Mouse (Mus musculus) CH12.LX (cell line): ENCODE measurements around the gene Boc. TPM values are rescaled to one million over a fixed set of nuclear protein-coding genes. Genes with fewer than 3 reads are reported as not detected.

Source experiments
- DNase-seq: peaks from one replicate; pipeline ENCODE4 v3.0.0-alpha.2; 2013; ENCODE audit errors: extremely low read depth
- H3K27ac ChIP-seq: 2 replicates; pipeline ENCODE4 v1.5.1; 2012; ENCODE audit warnings: low read depth, mild to moderate bottlenecking, control low read depth, moderate library complexity; ENCODE audit not compliant: insufficient read depth
- H3K27me3 ChIP-seq: replicated peaks from 2 replicates; pipeline ENCODE3; 2012; ENCODE audit warnings: inconsistent platforms
- H3K36me3 ChIP-seq, 2 experiments: replicated peaks in 1 of 2; 2 replicates each; pipeline versions ENCODE3 to v1.6.1; 2012; ENCODE audit warnings: inconsistent platforms in 1 of 2, low read length in 1 of 2, mild to moderate bottlenecking in 1 of 2, mixed read lengths in 1 of 2, moderate library complexity in 1 of 2; ENCODE audit not compliant: control insufficient read depth in 1 of 2, insufficient read depth in 1 of 2
- H3K4me1 ChIP-seq, 2 experiments: 2 replicates each; pipeline ENCODE4 v1.6.1; 2012; ENCODE audit warnings: inconsistent platforms in 1 of 2, moderate library complexity in 1 of 2; ENCODE audit not compliant: insufficient read depth in 2 of 2, control insufficient read depth in 1 of 2
- H3K4me2 ChIP-seq: 2 replicates; pipeline ENCODE4 v1.6.1; 2012; ENCODE audit warnings: low read depth, mild to moderate bottlenecking, control low read depth; ENCODE audit not compliant: poor library complexity, insufficient read depth, severe bottlenecking
- H3K4me3 ChIP-seq, 3 experiments: fragments of 150-350 bp in 1 of 3; sonication (generic) in 1 of 3; replicated peaks in 1 of 3; 2 replicates each; pipeline versions ENCODE3 to v1.5.1; 2011 to 2012; ENCODE audit warnings: low read depth in 2 of 3, low read length in 2 of 3, mild to moderate bottlenecking in 2 of 3, moderate library complexity in 2 of 3, control low read depth in 1 of 3, improper control_type of control experiment in 1 of 3, inconsistent platforms in 1 of 3, mixed read lengths in 1 of 3; ENCODE audit not compliant: poor library complexity in 1 of 3
- H3K79me2 ChIP-seq: replicated peaks from 2 replicates; pipeline ENCODE4 v1.6.1; 2012; ENCODE audit warnings: mild to moderate bottlenecking, moderate library complexity; ENCODE audit not compliant: control insufficient read depth, poor library complexity, insufficient read depth, severe bottlenecking; ENCODE audit errors: extremely low read depth
- H3K9ac ChIP-seq: 2 replicates; pipeline ENCODE4 v1.6.1; 2012; ENCODE audit warnings: low read depth, mild to moderate bottlenecking, control low read depth, moderate library complexity; ENCODE audit not compliant: insufficient read depth
- H3K9me3 ChIP-seq: replicated peaks from 2 replicates; pipeline ENCODE3; 2012; ENCODE audit warnings: low read length, inconsistent platforms, mixed read lengths
- CHD1 ChIP-seq: IDR thresholded peaks from 2 replicates; pipeline ENCODE4 v1.6.1; 2012; ENCODE audit warnings: low read depth, low read length, improper control_type of control experiment, inconsistent platforms
- CTCF ChIP-seq, 2 experiments: IDR thresholded peaks in 1 of 2; conservative IDR thresholded peaks in 1 of 2; 2 replicates each; pipeline ENCODE4 v1.5.1; 2011 to 2012; ENCODE audit warnings: low read depth in 2 of 2, low read length in 2 of 2, improper control_type of control experiment in 1 of 2, inconsistent platforms in 1 of 2, mild to moderate bottlenecking in 1 of 2, moderate library complexity in 1 of 2
- E2F4 ChIP-seq: IDR thresholded peaks from 2 replicates; pipeline ENCODE4 v1.6.1; 2011; ENCODE audit warnings: low read depth, low read length, improper control_type of control experiment; ENCODE audit not compliant: insufficient replicate concordance
- GABPA ChIP-seq: IDR thresholded peaks from 2 replicates; pipeline ENCODE4 v1.6.1; 2012; ENCODE audit warnings: low read depth, low read length, improper control_type of control experiment, inconsistent platforms; ENCODE audit not compliant: insufficient replicate concordance
- IRF4 ChIP-seq: IDR thresholded peaks from 2 replicates; pipeline ENCODE4 v1.6.1; 2014; ENCODE audit warnings: low read depth, mild to moderate bottlenecking, inconsistent platforms, low read length, improper control_type of control experiment
- JUND ChIP-seq: conservative IDR thresholded peaks from 2 replicates; pipeline ENCODE4 v1.6.1; 2011; ENCODE audit warnings: low read depth, low read length, improper control_type of control experiment
- MAX ChIP-seq: IDR thresholded peaks from 2 replicates; pipeline ENCODE4 v1.6.1; 2011; ENCODE audit warnings: low read length, improper control_type of control experiment
- MAZ ChIP-seq: IDR thresholded peaks from 2 replicates; pipeline ENCODE4 v1.6.1; 2012; ENCODE audit warnings: low read depth, mild to moderate bottlenecking, inconsistent platforms, low read length, improper control_type of control experiment, moderate library complexity
- MEF2A ChIP-seq: IDR thresholded peaks from 2 replicates; pipeline ENCODE4 v1.6.1; 2014; ENCODE audit warnings: low read depth, mild to moderate bottlenecking, inconsistent platforms, low read length, improper control_type of control experiment, borderline replicate concordance
- NELFE ChIP-seq: IDR thresholded peaks from 2 replicates; pipeline ENCODE4 v1.6.1; 2011; ENCODE audit warnings: low read depth, low read length, improper control_type of control experiment
- POLR2A ChIP-seq: IDR thresholded peaks from 2 replicates; pipeline ENCODE4 v1.6.1; 2011; ENCODE audit warnings: low read depth, mild to moderate bottlenecking, improper control_type of control experiment, low read length
- RAD21 ChIP-seq: IDR thresholded peaks from 2 replicates; pipeline ENCODE4 v1.6.1; 2011; ENCODE audit warnings: low read depth, mild to moderate bottlenecking, low read length, improper control_type of control experiment, moderate library complexity
- SMC3 ChIP-seq: IDR thresholded peaks from 2 replicates; pipeline ENCODE4 v1.6.1; 2011; ENCODE audit warnings: low read depth, low read length, improper control_type of control experiment
- USF1 ChIP-seq: IDR thresholded peaks from 2 replicates; pipeline ENCODE4 v1.6.1; 2014; ENCODE audit warnings: low read depth, mild to moderate bottlenecking, inconsistent platforms, low read length, improper control_type of control experiment
- USF2 ChIP-seq: conservative IDR thresholded peaks from 2 replicates; pipeline ENCODE4 v1.6.1; 2011; ENCODE audit warnings: low read depth, low read length, improper control_type of control experiment
- ZC3H11A ChIP-seq: IDR thresholded peaks from 2 replicates; pipeline ENCODE4 v1.6.1; 2012; ENCODE audit warnings: low read depth, mild to moderate bottlenecking, inconsistent platforms, low read length, improper control_type of control experiment
- ZKSCAN1 ChIP-seq: IDR thresholded peaks from 2 replicates; pipeline ENCODE4 v1.6.1; 2012; ENCODE audit warnings: low read depth, inconsistent platforms, low read length, improper control_type of control experiment, borderline replicate concordance
- ZMIZ1 ChIP-seq: IDR thresholded peaks from 2 replicates; pipeline ENCODE4 v1.6.1; 2012; ENCODE audit warnings: low read depth, mild to moderate bottlenecking, inconsistent platforms, low read length, improper control_type of control experiment
- ZNF384 ChIP-seq: IDR thresholded peaks from 2 replicates; pipeline ENCODE4 v1.6.1; 2012; ENCODE audit warnings: low read depth, low read length, improper control_type of control experiment, inconsistent platforms
- dilution Hi-C: fragments of 300-500 bp; cut with MboI; formaldehyde crosslinking; loops from 2 replicates; pipeline ENCODE4 v1.14.3; 2020; ENCODE audit warnings: low sequenced_read_pairs; ENCODE audit not compliant: extremely low pct_unique_long_range_greater_than_20kb, extremely low pct_ligation_motif_present
- in situ Hi-C: fragments of 300-500 bp; cut with MboI; formaldehyde crosslinking; loops from 3 replicates; pipeline ENCODE4 v1.14.3; 2019; ENCODE audit warnings: low sequenced_read_pairs, low pct_ligation_motif_present, low pct_unique_long_range_greater_than_20kb, mixed read lengths
- polyA plus RNA-seq: library from polyadenylated mRNA; unstranded; fragments of >175 nt; gene quantifications from 2 replicates; pipeline ENCODE4 v1.2.1, GENCODE M21; 2012; ENCODE audit warnings: low read depth; ENCODE audit not compliant: insufficient read length
- total RNA-seq, 2 experiments: library from RNA; depleted of rRNA; stranded (reverse); fragments of 300-350 nt in 1 of 2; fragments of >200 nt in 1 of 2; gene quantifications; 2 replicates each; pipeline ENCODE4 v1.2.3; 2012 to 2014

Gene Boc
- total and polyA plus RNA-seq, 3 experiments = 0.25 to 1.5 (median 0.67) TPM

GRCm38 (mm10) chr16:44492706-44493105, 66.0 kb downstream of the Boc start:
- Histone ChIP-seq H3K79me2 (no peaks in the 10 kb centered on the region), H3K4me3 (no peak overlapping the region), H3K9ac (no peak overlapping the region), H3K36me3 (peaks cover 0 to 39% of the 10 kb centered on the region in 2 experiments), H3K27ac (no peak overlapping the region), H3K27me3 (no peaks in the 10 kb centered on the region), H3K4me1 (peaks cover 3 to 25% of the 10 kb centered on the region in 2 experiments), H3K9me3 (no peaks in the 10 kb centered on the region), H3K4me2 (no peak overlapping the region)
- in situ Hi-C loops (loop anchor here (25.0 kb wide), 1 partner anchor 595 kb away; the partner anchor contains the start of gene Ccdc80), dilution Hi-C loops (no loop called here)
- DNase-seq = no peak
- no peak for TF ChIP-seq JUND
- TF ChIP-seq SMC3 = no peak

- Histone ChIP-seq H3K36me3 (peaks cover 0 to 44% of the 10 kb centered on the region in 2 experiments), H3K4me1 (peaks cover 8 to 23% of the 10 kb centered on the region in 2 experiments), H3K27me3 (no peaks in the 10 kb centered on the region), H3K79me2 (no peaks in the 10 kb centered on the region), H3K9me3 (no peaks in the 10 kb centered on the region), H3K4me3 (no peak overlapping the region), H3K4me2 (no peak overlapping the region), H3K9ac (no peak overlapping the region), H3K27ac (no peak overlapping the region)
- in situ Hi-C loops = loop anchor here (25.0 kb wide), 1 partner anchor 595 kb away; the partner anchor contains the start of gene Ccdc80
- DNase-seq = no peak
- dilution Hi-C loops = no loop called here
- no peak for TF ChIP-seq POLR2A
- TF ChIP-seq NELFE = no peak
- TF ChIP-seq MEF2A = no peak
Measured at GRCm38 (mm10) chr16:44492151-44492550, 66.5 kb downstream of the Boc start.

GRCm38 (mm10) chr16:44491051-44491450, 67.6 kb downstream of the Boc start:
- Histone ChIP-seq H3K9ac (no peak overlapping the region), H3K27ac (no peak overlapping the region), H3K27me3 (no peaks in the 10 kb centered on the region), H3K4me2 (no peak overlapping the region), H3K79me2 (no peaks in the 10 kb centered on the region), H3K9me3 (no peaks in the 10 kb centered on the region), H3K36me3 (peaks cover 0 to 52% of the 10 kb centered on the region in 2 experiments), H3K4me1 (peaks cover 8 to 22% of the 10 kb centered on the region in 2 experiments), H3K4me3 (no peak overlapping the region)
- in situ Hi-C loops (loop anchor here (25.0 kb wide), 1 partner anchor 596 kb away; the partner anchor contains the start of gene Ccdc80), dilution Hi-C loops (no loop called here)
- DNase-seq = no peak
- no peak for TF ChIP-seq IRF4
- no peak for TF ChIP-seq ZNF384
- no peak for TF ChIP-seq USF2
- no peak for TF ChIP-seq MAX
- no peak for TF ChIP-seq GABPA
- no peak for TF ChIP-seq JUND
- no peak for TF ChIP-seq ZC3H11A
- no peak for TF ChIP-seq CTCF (conservative IDR thresholded peaks at IDR 0.05 in 1 of 2, IDR thresholded peaks at IDR 0.05 in 1 of 2; ENCODE audit: low read depth in 2 of 2, low read length in 2 of 2)
- TF ChIP-seq ZKSCAN1 = no peak
- TF ChIP-seq MAZ = no peak
- no peak for TF ChIP-seq SMC3
- TF ChIP-seq USF1 = no peak
- TF ChIP-seq E2F4 = no peak
- TF ChIP-seq RAD21 = no peak
- TF ChIP-seq CHD1 = no peak
- TF ChIP-seq POLR2A = no peak
- TF ChIP-seq ZMIZ1 = no peak
